34 mouse cellular contexts compared by ENCODE assay signal in the genomic region with DNA sequence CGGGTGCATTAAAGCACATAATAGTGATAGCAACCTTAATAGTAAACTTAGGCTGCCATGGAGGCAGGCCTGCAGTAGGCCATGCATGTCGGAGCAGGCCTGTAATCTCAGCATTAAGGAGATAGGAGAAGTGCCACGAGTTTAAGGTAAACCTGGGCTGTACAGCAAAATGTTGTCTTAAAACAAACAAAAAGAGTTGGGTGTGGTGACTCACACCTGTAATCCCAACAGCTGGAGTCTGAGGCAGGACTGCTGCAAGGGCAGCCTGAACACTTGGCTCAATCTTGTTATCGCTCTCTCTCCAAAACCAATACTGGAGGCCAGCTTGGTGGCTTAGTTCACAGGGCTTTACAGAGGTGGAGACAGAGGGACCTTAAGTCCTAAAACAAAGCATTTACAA. TPM values are rescaled to one million over a fixed set of nuclear protein-coding genes. Genes with fewer than 3 reads are reported as not detected.
DNase-seq lines count a peak whose midpoint lies in the region; ATAC-seq and TF ChIP-seq lines count a peak whose summit lies in the region.
"Had no signal": no experiment of that assay in that cellular context is flagged by ENCODE, and none has a peak within 500 bp of the region (broad histone marks: within the 10 kb centered on the region; RNA-seq: fewer than 3 reads in every experiment).

No protein-coding gene starts in this region.

- 82% methylated on average over 4 of the region's 4 CpGs for WGBS in heart, embryonic 10.5 days
- 83% methylated on average over 4 of the region's 4 CpGs for WGBS in heart, embryonic 12.5 days
- WGBS in liver, embryonic 14.5 days (ENCODE audit: insufficient replicate concordance), result 68% methylated on average over 4 of the region's 4 CpGs
- 80% methylated on average over 4 of the region's 4 CpGs for WGBS in stomach, embryonic 15.5 days

- peak overlapping the region; percentile 38; the same call in 1 of the 2 replicates for H3K27ac ChIP-seq in heart, embryonic 10.5 days
- no peak overlapping the region for H3K27ac ChIP-seq in heart, embryonic 12.5 days (ENCODE audit: poor library complexity, severe bottlenecking)
- peak overlapping the region; percentile 8; the same call in 1 of the 2 replicates for H3K27ac ChIP-seq in ES-E14 (ENCODE audit: insufficient read depth, low read depth, low read length, poor library complexity, severe bottlenecking)
- H3K27ac ChIP-seq in liver, embryonic 14.5 days, result peak overlapping the region; percentile 85
- H3K27ac ChIP-seq in stomach, embryonic 15.5 days, result peak overlapping the region; percentile 32; the same call in 1 of the 2 replicates
- H3K27ac ChIP-seq: embryonic facial prominence, embryonic 13.5 days; hindbrain, embryonic 14.5 days; kidney, postnatal 0 days; limb, embryonic 10.5 days; lung, embryonic 15.5 days; neural tube, embryonic 13.5 days had no signal

- no peak for DNase-seq in heart, embryonic 10.5 days (ENCODE audit: low spot score)
- no peak for DNase-seq in ES-E14 (ENCODE audit: low read depth, low spot score)
- no peak for DNase-seq in liver, embryonic 14.5 days (ENCODE audit: low read depth in 3 of 3, low spot score in 3 of 3)
- no peak for DNase-seq in thymus, postnatal 14 days
- no peak for DNase-seq in cerebellum, postnatal 4 days (ENCODE audit: low spot score in 2 of 2)
- DNase-seq in layer of hippocampus, postnatal 10 days (ENCODE audit: low spot score in 2 of 2), result no peak
- DNase-seq: adrenal gland, postnatal 14 days; cerebellum, adult 11 months; cerebellum, adult 9-10 months; cerebellum, postnatal 36 days; gastrocnemius, postnatal 10 days; kidney, adult 2 months; kidney, postnatal 4 days; lung, postnatal 36 days; thymus, adult 18-20 months; thymus, postnatal 36 days had no signal

- in situ Hi-C loops in ES-E14 (cut with MboI; ENCODE audit: low sequenced_read_pairs in 2 of 2, unreplicated experiment in 2 of 2), result no loop called here

- no peak overlapping the region for H3K4me2 ChIP-seq in heart, embryonic 12.5 days
- peak overlapping the region; percentile 59 for H3K4me2 ChIP-seq in liver, embryonic 14.5 days (ENCODE audit: low read depth)
- no peak overlapping the region for H3K4me2 ChIP-seq in stomach, embryonic 15.5 days
- H3K4me2 ChIP-seq: embryonic facial prominence, embryonic 13.5 days; heart, embryonic 11.5 days; hindbrain, embryonic 14.5 days; limb, embryonic 15.5 days; lung, embryonic 15.5 days; midbrain, embryonic 11.5 days; neural tube, embryonic 13.5 days had no signal

- H3K36me3 ChIP-seq in heart, embryonic 10.5 days, result peaks cover 95% of the 10 kb centered on the region
- peaks cover 89% of the 10 kb centered on the region for H3K36me3 ChIP-seq in heart, embryonic 12.5 days
- peaks cover 59% of the 10 kb centered on the region for H3K36me3 ChIP-seq in ES-E14 (ENCODE audit: control insufficient read depth, insufficient read depth, low read length, poor library complexity, severe bottlenecking)
- peaks cover 97% of the 10 kb centered on the region for H3K36me3 ChIP-seq in liver, embryonic 14.5 days (replicated peaks; ENCODE audit: control insufficient read depth, insufficient read depth, low read depth)
- H3K36me3 ChIP-seq in stomach, embryonic 15.5 days, result peaks cover 48% of the 10 kb centered on the region

- no peak for ATAC-seq in heart, embryonic 12.5 days (ENCODE audit: insufficient number of reproducible peaks, low FRiP score)
- no peak for ATAC-seq in liver, embryonic 14.5 days (ENCODE audit: insufficient read depth)
- peak; percentile 23; the same call in 1 of the 2 replicates for ATAC-seq in stomach, embryonic 15.5 days (ENCODE audit: insufficient read depth, low FRiP score, low read depth)
- ATAC-seq: forebrain, embryonic 16.5 days; midbrain, embryonic 16.5 days; Patski had no signal

- no peak for TF ChIP-seq CTCF in liver, embryonic 14.5 days (IDR thresholded peaks at IDR 0.05; ENCODE audit: low read depth)

- H3K9me3 ChIP-seq in heart, embryonic 10.5 days, result no peaks in the 10 kb centered on the region
- H3K9me3 ChIP-seq in heart, embryonic 12.5 days (replicated peaks), result no peaks in the 10 kb centered on the region
- H3K9me3 ChIP-seq in ES-E14 (ENCODE audit: control insufficient read depth, insufficient read depth, low read depth, low read length), result no peaks in the 10 kb centered on the region
- H3K9me3 ChIP-seq in liver, embryonic 14.5 days (ENCODE audit: control insufficient read depth, low read length), result no peaks in the 10 kb centered on the region; the same call in 1 of the 2 replicates
- H3K9me3 ChIP-seq in stomach, embryonic 15.5 days, result no peaks in the 10 kb centered on the region
- H3K9me3 ChIP-seq: embryonic facial prominence, embryonic 13.5 days; limb, embryonic 10.5 days; limb, embryonic 15.5 days; lung, embryonic 15.5 days; neural tube, embryonic 13.5 days had no signal

- TF ChIP-seq EP300 in liver, embryonic 14.5 days (IDR thresholded peaks at IDR 0.05; ENCODE audit: low read depth), result no peak

- no peaks in the 10 kb centered on the region for H3K27me3 ChIP-seq in heart, embryonic 10.5 days (ENCODE audit: insufficient read depth, poor library complexity, severe bottlenecking)
- no peaks in the 10 kb centered on the region for H3K27me3 ChIP-seq in heart, embryonic 12.5 days (replicated peaks)
- H3K27me3 ChIP-seq in liver, embryonic 14.5 days (ENCODE audit: control insufficient read depth, insufficient read depth, low read length), result no peaks in the 10 kb centered on the region
- H3K27me3 ChIP-seq in stomach, embryonic 15.5 days (replicated peaks), result no peaks in the 10 kb centered on the region
- H3K27me3 ChIP-seq: embryonic facial prominence, embryonic 13.5 days; limb, embryonic 15.5 days; lung, embryonic 15.5 days; neural tube, embryonic 13.5 days; Patski had no signal

- peaks cover 8% of the 10 kb centered on the region; the same call in 1 of the 2 replicates for H3K4me1 ChIP-seq in heart, embryonic 10.5 days
- H3K4me1 ChIP-seq in heart, embryonic 12.5 days (replicated peaks), result 0 out of 2 replicates have a peak, but pooled peaks cover 6% of the 10 kb centered on the region
- H3K4me1 ChIP-seq in ES-E14 (ENCODE audit: control insufficient read depth in 2 of 2, insufficient read depth in 2 of 2, low read length in 2 of 2, poor library complexity in 1 of 2), result peaks cover 9 to 20% of the 10 kb centered on the region in 2 experiments
- H3K4me1 ChIP-seq in liver, embryonic 14.5 days (replicated peaks; ENCODE audit: control insufficient read depth in 2 of 2, insufficient read depth in 2 of 2, low read length in 1 of 2), result peaks cover 38 to 44% of the 10 kb centered on the region in 2 experiments
- no peaks in the 10 kb centered on the region for H3K4me1 ChIP-seq in stomach, embryonic 15.5 days
- H3K4me1 ChIP-seq: embryonic facial prominence, embryonic 13.5 days; limb, embryonic 10.5 days; limb, embryonic 15.5 days; lung, embryonic 15.5 days; neural tube, embryonic 13.5 days had no signal

- no peak overlapping the region for H3K9ac ChIP-seq in heart, embryonic 12.5 days
- H3K9ac ChIP-seq in ES-E14 (ENCODE audit: insufficient read depth, low read depth, low read length, poor library complexity, severe bottlenecking), result peak overlapping the region; percentile 74; the same call in 1 of the 2 replicates
- H3K9ac ChIP-seq in liver, embryonic 14.5 days (replicated peaks), result peak overlapping the region; percentile 52
- no peak overlapping the region for H3K9ac ChIP-seq in stomach, embryonic 15.5 days
- H3K9ac ChIP-seq: embryonic facial prominence, embryonic 13.5 days; hindbrain, embryonic 14.5 days; limb, embryonic 15.5 days; lung, embryonic 15.5 days; neural tube, embryonic 13.5 days had no signal

- no peak overlapping the region for H3K4me3 ChIP-seq in heart, embryonic 10.5 days
- no peak overlapping the region for H3K4me3 ChIP-seq in heart, embryonic 12.5 days
- peak overlapping the region; percentile 13 to 53; a peak in 3 of 4 replicates for H3K4me3 ChIP-seq in ES-E14 (ENCODE audit: insufficient read depth in 1 of 2, low read depth in 1 of 2, low read length in 2 of 2, poor library complexity in 1 of 2, severe bottlenecking in 1 of 2)
- no peak overlapping the region; a peak in 1 of 4 replicates for H3K4me3 ChIP-seq in liver, embryonic 14.5 days (ENCODE audit: insufficient read depth in 1 of 2, low read depth in 2 of 2, low read length in 2 of 2)
- no peak overlapping the region for H3K4me3 ChIP-seq in stomach, embryonic 15.5 days (replicated peaks)
- H3K4me3 ChIP-seq: embryonic facial prominence, embryonic 13.5 days; limb, embryonic 10.5 days; limb, embryonic 15.5 days; lung, embryonic 15.5 days; neural tube, embryonic 13.5 days had no signal

RNA-seq across cellular contexts. Expression of a gene that starts 11.3 kb away (rescaled TPM):
- 69.3 and 72.6 TPM in 2 replicates for polyA plus RNA-seq in heart, embryonic 10.5 days (2016; fragmentation: Nextera tagmentation; extraction: Ambion mirVana)
- 37.7 and 40.5 TPM in 2 replicates for polyA plus RNA-seq in heart, embryonic 12.5 days (2016; fragmentation: Nextera tagmentation; extraction: Ambion mirVana)
- 24.0 and 27.7 TPM in 2 replicates for total RNA-seq in ES-E14 (2012; rRNA removed)
- 315 and 355 TPM in 2 replicates for polyA plus RNA-seq in liver, embryonic 14.5 days (2012; rRNA removed)
- polyA plus RNA-seq in liver, embryonic 14.5 days (2014; fragmentation: Nextera tagmentation; extraction: Ambion mirVana), result 564 and 592 TPM in 2 replicates
- 63.6 and 85.7 TPM in 2 replicates for polyA plus RNA-seq in stomach, embryonic 15.5 days (2015; fragmentation: Nextera tagmentation; extraction: Ambion mirVana)
- 10 to 100 TPM; 28.0 to 28.8 TPM for total RNA-seq in layer of hippocampus, postnatal 10 days (2021)

RNA-seq across cellular contexts. Expression of a gene that starts 27.2 kb away (rescaled TPM):
- polyA plus RNA-seq in heart, embryonic 10.5 days (2016; fragmentation: Nextera tagmentation; extraction: Ambion mirVana), result 0.90 and 1.5 TPM in 2 replicates
- polyA plus RNA-seq in heart, embryonic 12.5 days (2016; fragmentation: Nextera tagmentation; extraction: Ambion mirVana), result 0.46 and 0.51 TPM in 2 replicates
- total RNA-seq in ES-E14 (2012; rRNA removed), result 0.67 and 1.2 TPM in 2 replicates
- 2.8 and 3.3 TPM in 2 replicates for polyA plus RNA-seq in liver, embryonic 14.5 days (2012; rRNA removed)
- 4.9 and 8.5 TPM in 2 replicates for polyA plus RNA-seq in liver, embryonic 14.5 days (2014; fragmentation: Nextera tagmentation; extraction: Ambion mirVana)
- polyA plus RNA-seq in stomach, embryonic 15.5 days (2015; fragmentation: Nextera tagmentation; extraction: Ambion mirVana), result 55.2 and 65.6 TPM in 2 replicates
- total RNA-seq in layer of hippocampus, postnatal 10 days (2021), result not detected
- total RNA-seq: gastrocnemius, postnatal 10 days; left cerebral cortex, postnatal 10 days had no signal
- polyA plus RNA-seq: neural tube, embryonic 13.5 days had no signal

RNA-seq across cellular contexts. Expression of a gene that starts 27.7 kb away (rescaled TPM):
- 20.1 and 21.9 TPM in 2 replicates for polyA plus RNA-seq in heart, embryonic 10.5 days (2016; fragmentation: Nextera tagmentation; extraction: Ambion mirVana)
- 18.0 and 19.9 TPM in 2 replicates for polyA plus RNA-seq in heart, embryonic 12.5 days (2016; fragmentation: Nextera tagmentation; extraction: Ambion mirVana)
- 4.5 and 5.4 TPM in 2 replicates for total RNA-seq in ES-E14 (2012; rRNA removed)
- polyA plus RNA-seq in liver, embryonic 14.5 days (2012; rRNA removed), result 7.7 and 8.0 TPM in 2 replicates
- polyA plus RNA-seq in liver, embryonic 14.5 days (2014; fragmentation: Nextera tagmentation; extraction: Ambion mirVana), result 13.7 and 17.1 TPM in 2 replicates
- 12.7 and 13.5 TPM in 2 replicates for polyA plus RNA-seq in stomach, embryonic 15.5 days (2015; fragmentation: Nextera tagmentation; extraction: Ambion mirVana)
- total RNA-seq in layer of hippocampus, postnatal 10 days (2021), result 10 to 100 TPM; 11.5 to 12.0 TPM

RNA-seq across cellular contexts. Expression of a gene that starts 38.8 kb away (rescaled TPM):
- 68.3 and 84.3 TPM in 2 replicates for polyA plus RNA-seq in heart, embryonic 10.5 days (2016; fragmentation: Nextera tagmentation; extraction: Ambion mirVana)
- 52.3 and 58.0 TPM in 2 replicates for polyA plus RNA-seq in heart, embryonic 12.5 days (2016; fragmentation: Nextera tagmentation; extraction: Ambion mirVana)
- total RNA-seq in ES-E14 (2012; rRNA removed), result 87.5 and 134 TPM in 2 replicates
- polyA plus RNA-seq in liver, embryonic 14.5 days (2012; rRNA removed), result 14.2 and 20.1 TPM in 2 replicates
- polyA plus RNA-seq in liver, embryonic 14.5 days (2014; fragmentation: Nextera tagmentation; extraction: Ambion mirVana), result 34.1 and 36.4 TPM in 2 replicates
- polyA plus RNA-seq in stomach, embryonic 15.5 days (2015; fragmentation: Nextera tagmentation; extraction: Ambion mirVana), result 67.2 and 76.5 TPM in 2 replicates
- total RNA-seq in layer of hippocampus, postnatal 10 days (2021), result 10 to 100 TPM; 53.4 to 59.6 TPM

RNA-seq across cellular contexts. Expression of a gene that starts 58.1 kb away (rescaled TPM):
- polyA plus RNA-seq in heart, embryonic 10.5 days (2016; fragmentation: Nextera tagmentation; extraction: Ambion mirVana), result 0.47 and 2.3 TPM in 2 replicates
- 0.22 and 0.45 TPM in 2 replicates for polyA plus RNA-seq in heart, embryonic 12.5 days (2016; fragmentation: Nextera tagmentation; extraction: Ambion mirVana)
- 3.2 and 5.0 TPM in 2 replicates for total RNA-seq in ES-E14 (2012; rRNA removed)
- polyA plus RNA-seq in liver, embryonic 14.5 days (2012; rRNA removed), result 0.02 and 0.06 TPM in 2 replicates
- not detected in 2 replicates for polyA plus RNA-seq in liver, embryonic 14.5 days (2014; fragmentation: Nextera tagmentation; extraction: Ambion mirVana)
- 1.4 and 3.7 TPM in 2 replicates for polyA plus RNA-seq in stomach, embryonic 15.5 days (2015; fragmentation: Nextera tagmentation; extraction: Ambion mirVana)
- total RNA-seq in layer of hippocampus, postnatal 10 days (2021), result 1 to 10 TPM; 1.4 TPM
- polyA plus RNA-seq: erythroblast, embryonic 14.5 days; forebrain, embryonic 11.5 days; heart, postnatal 0 days; midbrain, embryonic 11.5 days had no signal

Comparison
In these comparisons a context has a peak if more than half of its experiments do, and no peak if none do; other contexts are left out.
1. H3K4me3 ChIP-seq: peak in ES-E14 (2 of 2); none in heart, embryonic 10.5 days (single experiment), heart, embryonic 12.5 days (single experiment), liver, embryonic 14.5 days (0 of 2) and stomach, embryonic 15.5 days (single experiment).
2. H3K9ac ChIP-seq: peak in ES-E14 (single experiment) and liver, embryonic 14.5 days (single experiment); none in heart, embryonic 12.5 days (single experiment) and stomach, embryonic 15.5 days (single experiment).